Mouse (Mus musculus): Measurements from ENCODE around the gene Kif4.

DNA sequence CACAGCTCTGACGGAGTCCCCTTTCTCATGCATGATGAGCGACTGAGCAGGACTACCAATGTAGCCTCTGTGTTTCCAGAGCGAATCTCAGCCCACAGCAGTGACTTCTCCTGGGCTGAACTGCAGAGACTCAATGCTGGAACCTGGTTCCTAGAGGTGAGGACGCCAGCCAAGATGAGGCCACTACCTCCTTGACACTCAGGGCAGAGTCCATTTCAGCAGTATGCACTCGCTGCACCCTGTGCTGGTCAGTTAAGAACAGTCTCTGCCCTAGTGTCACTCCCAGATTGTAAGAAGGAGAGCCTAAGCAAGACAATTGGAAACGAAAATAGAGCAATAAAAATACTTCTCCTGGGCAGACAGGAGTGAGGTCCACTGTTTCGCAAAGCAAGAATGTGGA lies 108.8 kb downstream of the Kif4 start:
- TF ChIP-seq CTCF (IDR thresholded peaks at IDR 0.05) (no peak), POLR2A (IDR thresholded peaks at IDR 0.05; ENCODE audit: insufficient read depth, low read depth, low read length) (no peak), EP300 (IDR thresholded peaks at IDR 0.05; ENCODE audit: insufficient read depth, low read depth, low read length) (no peak)
